Mouse (Mus musculus): Measurements from ENCODE around the gene Sft2d1. TPM values are rescaled to one million over a fixed set of nuclear protein-coding genes. Genes with fewer than 3 reads are reported as not detected.

Sft2d1 gene
- total and polyA plus RNA-seq, 3 experiments: 88.0 to 101 TPM; not detected in 1

GRCm38 (mm10) chr17:8297746-8298145, 13.2 kb upstream of the Sft2d1 start:
- Histone ChIP-seq H3K4me1 (ENCODE audit: control insufficient read depth in 1 of 2, insufficient read depth in 2 of 2, low read length in 2 of 2) (no peaks in the 10 kb centered on the region), H3K36me3 (ENCODE audit: control insufficient read depth in 1 of 2, insufficient read depth in 2 of 2, low read length in 2 of 2) (no peaks in the 10 kb centered on the region; a peak in 1 of 4 replicates), H3K4me3 (ENCODE audit: control insufficient read depth in 1 of 2, insufficient read depth in 1 of 2, low read depth in 2 of 2, low read length in 2 of 2) (no peak overlapping the region), H3K9me3 (replicated peaks; ENCODE audit: insufficient read depth, low read length) (no peaks in the 10 kb centered on the region), H3K27me3 (ENCODE audit: control insufficient read depth in 1 of 2, insufficient read depth in 2 of 2, low read length in 2 of 2) (no peaks in the 10 kb centered on the region), H3K9ac (ENCODE audit: control insufficient read depth, low read depth, low read length, poor library complexity, severe bottlenecking) (no peak overlapping the region), H3K27ac (ENCODE audit: control insufficient read depth, low read depth, low read length) (no peak overlapping the region), H3K79me2 (ENCODE audit: control insufficient read depth, insufficient read depth, low read length, poor library complexity) (no peaks in the 10 kb centered on the region)
- TF ChIP-seq HCFC1 (IDR thresholded peaks at IDR 0.05; ENCODE audit: low read depth, low read length): no peak
- no peak for DNase-seq (ENCODE audit: low read depth, low spot score)

GRCm38 (mm10) chr17:8298281-8298680, 12.6 kb upstream of the Sft2d1 start:
- H3K27ac ChIP-seq (ENCODE audit: control insufficient read depth, low read depth, low read length): no peak overlapping the region
- no peaks in the 10 kb centered on the region for H3K4me1 ChIP-seq (ENCODE audit: control insufficient read depth in 1 of 2, insufficient read depth in 2 of 2, low read length in 2 of 2)
- no peaks in the 10 kb centered on the region for H3K36me3 ChIP-seq (ENCODE audit: control insufficient read depth in 1 of 2, insufficient read depth in 2 of 2, low read length in 2 of 2)
- no peaks in the 10 kb centered on the region for H3K79me2 ChIP-seq (ENCODE audit: control insufficient read depth, insufficient read depth, low read length, poor library complexity)
- no peak for DNase-seq (ENCODE audit: low read depth, low spot score)
- no peaks in the 10 kb centered on the region for H3K27me3 ChIP-seq (ENCODE audit: control insufficient read depth in 1 of 2, insufficient read depth in 2 of 2, low read length in 2 of 2)
- H3K4me3 ChIP-seq (ENCODE audit: control insufficient read depth in 1 of 2, insufficient read depth in 1 of 2, low read depth in 2 of 2, low read length in 2 of 2): no peak overlapping the region
- TF ChIP-seq TCF12 (IDR thresholded peaks at IDR 0.05; ENCODE audit: low read depth, low read length) (no peak), RCOR1 (IDR thresholded peaks at IDR 0.05; ENCODE audit: low read depth, low read length) (no peak), SIN3A (IDR thresholded peaks at IDR 0.05; ENCODE audit: low read length) (no peak), ZNF384 (IDR thresholded peaks at IDR 0.05; ENCODE audit: low read depth, low read length) (no peak), TBP (IDR thresholded peaks at IDR 0.05; ENCODE audit: low read depth, low read length) (no peak)
- no peaks in the 10 kb centered on the region for H3K9me3 ChIP-seq (replicated peaks; ENCODE audit: insufficient read depth, low read length)
- no peak overlapping the region for H3K9ac ChIP-seq (ENCODE audit: control insufficient read depth, low read depth, low read length, poor library complexity, severe bottlenecking)

GRCm38 (mm10) chr17:8299524-8299923, 11.4 kb upstream of the Sft2d1 start:
- no peaks in the 10 kb centered on the region for H3K4me1 ChIP-seq (ENCODE audit: control insufficient read depth in 1 of 2, insufficient read depth in 2 of 2, low read length in 2 of 2)
- no peaks in the 10 kb centered on the region for H3K79me2 ChIP-seq (ENCODE audit: control insufficient read depth, insufficient read depth, low read length, poor library complexity)
- no peaks in the 10 kb centered on the region for H3K36me3 ChIP-seq (ENCODE audit: control insufficient read depth in 1 of 2, insufficient read depth in 2 of 2, low read length in 2 of 2)
- H3K4me3 ChIP-seq (ENCODE audit: control insufficient read depth in 1 of 2, insufficient read depth in 1 of 2, low read depth in 2 of 2, low read length in 2 of 2): no peak overlapping the region
- no peaks in the 10 kb centered on the region for H3K9me3 ChIP-seq (replicated peaks; ENCODE audit: insufficient read depth, low read length)
- H3K27ac ChIP-seq (ENCODE audit: control insufficient read depth, low read depth, low read length): no peak overlapping the region
- DNase-seq (ENCODE audit: low read depth, low spot score): no peak
- TF ChIP-seq TCF12 (IDR thresholded peaks at IDR 0.05; ENCODE audit: low read depth, low read length): no peak
- no peak for TF ChIP-seq GATA1 (IDR thresholded peaks at IDR 0.05; ENCODE audit: low read depth, low read length)
- TF ChIP-seq CHD1 (IDR thresholded peaks at IDR 0.05; ENCODE audit: low read depth, low read length): no peak
- no peak for TF ChIP-seq ZMIZ1 (IDR thresholded peaks at IDR 0.05; ENCODE audit: low read depth, low read length)
- TF ChIP-seq SIN3A (IDR thresholded peaks at IDR 0.05; ENCODE audit: low read length): no peak
- no peak for TF ChIP-seq ETS1 (IDR thresholded peaks at IDR 0.05; ENCODE audit: low read depth, low read length)
- TF ChIP-seq HCFC1 (IDR thresholded peaks at IDR 0.05; ENCODE audit: low read depth, low read length): no peak
- no peak for TF ChIP-seq E2F4 (IDR thresholded peaks at IDR 0.05; ENCODE audit: borderline replicate concordance, low read depth, low read length)
- no peak for TF ChIP-seq RCOR1 (IDR thresholded peaks at IDR 0.05; ENCODE audit: low read depth, low read length)
- no peak for TF ChIP-seq CTCF (IDR thresholded peaks at IDR 0.05 in 2 of 3, conservative IDR thresholded peaks at IDR 0.05 in 1 of 3; ENCODE audit: control insufficient read depth in 1 of 3, insufficient read depth in 1 of 3, low read depth in 2 of 3, low read length in 3 of 3, poor library complexity in 1 of 3, severe bottlenecking in 1 of 3)
- H3K9ac ChIP-seq (ENCODE audit: control insufficient read depth, low read depth, low read length, poor library complexity, severe bottlenecking): no peak overlapping the region
- H3K27me3 ChIP-seq (ENCODE audit: control insufficient read depth in 1 of 2, insufficient read depth in 2 of 2, low read length in 2 of 2): no peaks in the 10 kb centered on the region

All from MEL (cell line).